Mouse (Mus musculus): Measurements from ENCODE around the gene Tmc4.

DNA sequence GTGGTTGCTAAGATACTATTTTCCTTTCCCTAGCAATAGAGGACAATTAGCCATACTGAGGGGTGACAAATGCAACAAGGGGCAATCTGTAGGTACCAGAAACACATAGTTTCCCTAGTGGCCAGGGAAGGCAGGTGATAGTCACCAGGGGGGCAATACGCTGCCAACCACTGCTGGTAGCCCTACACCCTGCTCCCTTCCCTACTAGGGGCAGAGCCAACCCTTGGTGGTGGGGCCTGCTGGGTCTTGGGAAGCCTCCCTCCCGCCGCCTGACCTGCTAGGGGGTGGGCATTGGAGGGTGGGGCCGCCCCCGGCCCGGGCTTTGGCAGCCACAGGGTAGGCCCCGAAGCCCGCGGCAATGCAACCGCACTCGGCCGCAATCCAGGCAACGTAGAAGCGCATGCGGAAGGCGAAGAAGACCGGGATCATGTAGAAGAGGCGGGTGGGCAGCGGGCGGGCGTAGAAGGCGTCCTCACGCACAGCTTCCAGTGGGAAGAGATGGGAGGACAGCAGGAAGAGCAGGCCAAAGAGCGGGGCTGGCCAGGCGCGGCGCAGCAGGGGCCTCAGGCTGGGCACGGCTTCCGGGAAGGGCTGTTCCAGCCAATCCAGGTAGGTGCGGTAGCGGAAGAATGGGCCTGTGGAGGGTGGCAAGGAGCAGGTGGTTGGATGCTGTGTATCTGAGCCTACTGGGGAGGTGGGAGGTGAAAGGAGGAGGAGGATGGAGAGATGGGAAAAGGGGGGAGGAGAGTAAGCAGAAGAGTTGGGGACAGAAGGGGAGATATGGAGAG, 8.2 kb upstream of the Tmc4 start:
- no peak for TF ChIP-seq CTCF (IDR thresholded peaks at IDR 0.05; ENCODE audit: borderline replicate concordance, insufficient read depth, low read length)
- TF ChIP-seq POLR2A (IDR thresholded peaks at IDR 0.05; ENCODE audit: low read depth, low read length): no peak
